Mouse (Mus musculus) telencephalon, adult 2 months (tissue): ENCODE measurements around the gene Slc25a28.
A peak's percentile ranks its signal among the peaks of the same experiment; 100 is the strongest.

Experiments
- DNase-seq: peaks from one replicate; pipeline ENCODE4 v3.0.0-alpha.2; 2011; ENCODE audit warnings: low read depth, low spot score

The Slc25a28 gene

DNA sequence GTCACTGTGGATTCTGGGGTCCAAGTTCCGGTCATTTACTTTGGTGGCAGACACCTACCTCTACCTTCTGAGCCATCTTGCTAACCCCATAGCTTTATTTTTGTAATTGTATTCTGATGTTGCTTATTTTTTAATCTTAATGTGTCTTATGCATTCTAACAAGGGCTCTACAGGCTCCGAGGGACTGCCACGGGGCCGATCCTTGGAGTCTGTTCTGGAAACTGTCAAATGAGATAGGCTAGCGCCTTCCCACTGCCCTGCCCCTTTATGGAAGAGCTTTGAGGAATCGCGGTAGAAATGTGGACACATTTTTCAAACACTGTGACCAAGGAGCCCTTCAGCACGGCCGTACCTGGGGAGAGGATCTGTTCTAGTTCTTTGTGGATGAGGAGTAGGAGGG lies 31.8 kb downstream of the Slc25a28 start:
- no peak for DNase-seq

- no peak for DNase-seq
Observed at GRCm38 (mm10) chr19:43641833-43642232, 32.8 kb downstream of the Slc25a28 start.

GRCm38 (mm10) chr19:43630466-43631251 lies 44.0 kb downstream of the Slc25a28 start:
- peak; percentile 64 for DNase-seq

GRCm38 (mm10) chr19:43629088-43629487 lies 45.6 kb downstream of the Slc25a28 start:
- no peak for DNase-seq

DNA sequence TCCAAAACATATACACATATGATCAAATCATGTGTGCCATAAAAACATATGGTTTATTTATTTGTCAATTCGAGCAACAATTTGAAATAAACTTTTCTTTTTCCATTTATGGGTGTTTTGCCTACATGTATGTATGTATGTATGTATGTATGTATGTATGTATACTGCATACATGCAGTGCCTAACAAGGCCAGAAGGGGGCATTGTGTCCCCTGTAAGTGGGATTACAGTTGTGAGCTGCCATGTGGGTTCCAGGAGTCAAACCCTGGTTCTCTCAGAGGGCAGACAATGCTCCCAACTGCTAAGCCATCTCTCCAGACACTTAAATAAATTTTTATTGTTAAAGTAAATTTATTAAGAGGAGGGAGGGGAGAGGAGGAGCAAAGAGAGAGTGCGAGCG lies 47.3 kb downstream of the Slc25a28 start:
- no peak for DNase-seq

DNA sequence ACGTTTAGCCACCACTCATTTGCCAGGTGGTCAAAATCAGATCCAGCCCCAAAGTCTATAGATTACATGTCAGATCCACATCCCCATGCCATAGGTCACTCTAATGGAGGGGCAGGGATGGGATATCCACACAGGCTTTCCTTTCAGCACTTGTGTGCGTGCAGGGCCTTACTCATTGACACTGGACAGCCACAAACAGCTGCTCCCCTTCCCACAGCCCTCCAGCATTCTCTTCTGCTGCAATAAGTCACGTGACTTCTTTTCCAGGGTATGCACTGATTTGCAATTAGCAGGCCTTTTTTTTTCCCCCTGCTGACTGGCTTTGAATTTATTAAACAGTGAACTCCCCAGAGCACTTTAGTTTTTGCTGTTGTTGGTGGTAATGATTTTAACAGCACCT lies 48.5 kb downstream of the Slc25a28 start:
- DNase-seq = no peak

DNA sequence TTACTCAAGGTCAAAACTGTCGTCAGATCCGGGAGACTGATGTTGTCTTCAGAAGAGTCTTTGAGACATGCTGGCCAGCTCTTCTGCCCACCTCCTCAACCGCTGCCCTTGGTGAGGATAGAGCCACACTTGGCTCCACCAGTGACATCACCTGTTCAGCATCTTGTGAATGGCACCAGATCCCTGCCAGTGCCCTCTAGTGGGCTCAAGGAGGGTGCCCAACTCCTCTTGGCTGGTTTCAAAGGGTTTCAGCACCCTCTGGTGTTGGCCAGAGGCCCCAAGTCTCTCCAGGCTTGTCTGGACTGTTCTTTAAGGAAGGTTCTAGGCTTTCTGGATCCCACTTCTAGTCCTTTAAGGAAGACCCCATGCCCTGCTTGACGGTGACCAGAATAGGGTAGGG lies 50.8 kb downstream of the Slc25a28 start:
- peak; percentile 27 for DNase-seq

DNA sequence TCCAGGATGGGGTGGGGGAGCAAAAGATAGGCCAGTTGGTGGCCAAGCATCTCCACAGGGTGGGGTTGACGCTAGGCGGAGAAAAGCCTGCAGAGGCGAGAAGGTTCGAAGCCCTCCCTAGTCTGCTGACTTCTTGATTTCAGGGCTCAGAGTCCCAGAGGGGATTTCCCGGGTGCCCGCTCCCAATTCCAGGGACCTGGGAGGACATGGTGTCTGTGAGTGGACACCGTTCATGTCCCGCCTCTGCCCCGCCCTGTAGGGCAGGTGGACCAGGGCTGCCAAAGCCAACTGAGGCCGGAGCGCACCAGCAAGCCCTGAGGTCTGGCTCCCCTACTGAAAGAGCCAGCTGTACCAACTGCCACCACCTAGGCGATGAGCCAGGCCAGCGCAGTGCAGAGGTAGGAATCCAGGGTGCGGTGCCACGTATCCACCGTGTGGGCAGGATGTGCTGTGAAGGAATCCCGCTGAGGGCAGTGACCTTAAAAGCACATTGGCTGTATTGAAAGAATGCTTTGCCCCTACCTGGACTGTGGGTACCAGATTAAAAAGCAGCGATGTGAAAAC lies 54.7 kb downstream of the Slc25a28 start:
- DNase-seq = no peak

DNA sequence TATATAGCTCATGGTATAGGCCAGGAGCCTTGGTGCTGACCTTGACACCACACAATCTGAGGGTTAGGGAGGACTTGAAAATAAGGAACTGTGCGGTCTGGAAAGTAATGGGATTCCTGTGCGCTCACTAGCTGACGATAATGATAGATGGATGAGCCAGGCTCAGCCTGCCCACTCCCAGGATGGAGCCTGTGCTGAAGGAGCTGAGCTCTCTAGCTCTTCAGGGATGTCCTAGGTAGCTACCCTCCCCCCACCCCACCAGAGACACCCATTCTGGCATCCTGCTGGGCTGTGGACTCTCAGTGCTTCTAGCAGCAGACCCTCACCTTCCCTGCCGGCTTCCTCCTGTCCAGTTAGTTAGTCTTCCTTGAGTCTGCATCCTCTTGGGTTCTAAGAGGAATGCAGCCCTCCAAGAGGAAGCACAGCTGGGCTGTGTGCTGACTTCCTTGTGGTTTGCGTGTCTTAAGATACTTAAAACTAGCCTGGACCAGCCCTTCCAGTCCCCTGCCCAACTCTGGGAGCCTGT lies 56.1 kb downstream of the Slc25a28 start:
- DNase-seq = no peak

- DNase-seq = no peak
Observed at GRCm38 (mm10) chr19:43617761-43618349, 56.8 kb downstream of the Slc25a28 start.

DNA sequence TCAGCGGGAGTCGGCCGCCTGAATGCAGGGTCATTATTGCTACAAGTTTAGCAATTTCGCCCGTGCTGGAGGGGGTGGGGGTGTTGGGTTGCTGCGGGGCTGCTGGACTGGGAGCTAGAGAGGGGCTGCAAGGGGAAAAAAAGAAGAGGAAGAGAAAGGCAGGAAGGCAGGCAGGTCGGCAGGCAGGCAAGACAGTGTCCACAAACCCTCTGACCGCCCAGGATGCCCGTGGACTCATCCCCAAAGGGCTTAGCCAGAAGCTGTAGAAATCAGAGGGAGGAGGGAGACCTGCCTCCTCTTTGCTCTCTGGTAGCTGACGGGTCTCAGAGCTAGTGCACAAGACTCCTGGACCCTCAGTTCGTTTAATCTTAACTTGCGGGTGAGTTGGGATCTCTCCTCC lies 57.8 kb downstream of the Slc25a28 start:
- DNase-seq = no peak

- no peak for DNase-seq
Observed at GRCm38 (mm10) chr19:43616415-43616861, 58.2 kb downstream of the Slc25a28 start.

DNA sequence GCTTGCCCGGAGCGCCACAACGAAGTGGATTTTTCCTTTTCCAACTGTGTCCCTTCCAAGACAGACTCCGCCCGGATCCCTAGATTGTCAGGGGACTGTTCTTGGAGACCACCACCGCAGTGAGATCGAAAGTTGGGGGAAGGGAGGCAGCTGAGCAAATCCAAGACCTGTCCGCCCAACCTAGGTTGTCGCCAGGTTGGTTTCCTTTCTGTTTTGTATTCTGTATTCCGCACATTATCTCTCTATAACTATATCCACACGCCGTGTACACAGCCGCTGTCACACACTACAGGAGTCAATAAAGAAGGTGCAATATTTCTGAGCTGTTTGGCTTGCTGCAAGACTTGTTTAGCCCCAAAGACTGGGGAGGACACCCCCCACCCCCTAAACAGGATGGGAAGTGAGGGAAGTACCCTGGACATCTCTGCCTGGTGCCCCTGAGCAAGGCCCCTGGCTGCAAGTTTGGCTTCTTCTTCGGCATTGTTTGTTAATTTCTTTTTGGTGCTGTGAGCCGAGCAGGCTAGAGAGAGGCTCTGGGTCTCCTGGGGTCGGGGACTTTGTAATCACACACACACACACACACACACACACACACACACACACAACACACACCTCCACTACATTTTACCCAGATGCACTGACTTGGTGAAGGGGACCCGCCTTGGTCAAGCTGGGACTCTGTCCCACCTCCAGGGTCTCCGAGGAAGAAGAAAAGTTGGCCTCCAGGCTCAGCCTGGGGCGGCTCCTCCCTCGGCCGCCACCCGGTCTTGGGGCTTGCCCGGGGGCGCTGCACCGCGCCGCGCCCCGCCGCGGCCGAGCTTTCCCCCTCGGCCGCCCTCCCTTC lies 58.9 kb downstream of the Slc25a28 start:
- no peak for DNase-seq

DNA sequence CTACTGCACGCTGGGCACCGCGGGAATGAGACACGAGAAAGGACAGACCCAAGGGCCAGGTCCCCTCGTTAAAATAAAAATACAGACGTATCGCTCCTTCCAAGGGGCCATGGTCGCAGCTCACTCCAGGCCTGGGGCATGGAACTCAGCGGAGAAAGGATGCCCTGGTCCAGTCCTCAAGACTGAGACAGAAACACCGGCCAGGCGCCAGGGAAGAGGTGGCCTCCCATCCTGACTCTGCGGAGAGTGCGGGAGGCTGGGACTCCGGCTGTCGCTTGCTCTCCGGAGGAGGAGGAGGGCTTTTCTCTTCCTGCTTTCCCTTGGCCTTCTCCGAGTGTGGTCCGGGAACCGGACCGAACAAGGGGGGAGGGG lies 59.6 kb downstream of the Slc25a28 start:
- DNase-seq = no peak

DNA sequence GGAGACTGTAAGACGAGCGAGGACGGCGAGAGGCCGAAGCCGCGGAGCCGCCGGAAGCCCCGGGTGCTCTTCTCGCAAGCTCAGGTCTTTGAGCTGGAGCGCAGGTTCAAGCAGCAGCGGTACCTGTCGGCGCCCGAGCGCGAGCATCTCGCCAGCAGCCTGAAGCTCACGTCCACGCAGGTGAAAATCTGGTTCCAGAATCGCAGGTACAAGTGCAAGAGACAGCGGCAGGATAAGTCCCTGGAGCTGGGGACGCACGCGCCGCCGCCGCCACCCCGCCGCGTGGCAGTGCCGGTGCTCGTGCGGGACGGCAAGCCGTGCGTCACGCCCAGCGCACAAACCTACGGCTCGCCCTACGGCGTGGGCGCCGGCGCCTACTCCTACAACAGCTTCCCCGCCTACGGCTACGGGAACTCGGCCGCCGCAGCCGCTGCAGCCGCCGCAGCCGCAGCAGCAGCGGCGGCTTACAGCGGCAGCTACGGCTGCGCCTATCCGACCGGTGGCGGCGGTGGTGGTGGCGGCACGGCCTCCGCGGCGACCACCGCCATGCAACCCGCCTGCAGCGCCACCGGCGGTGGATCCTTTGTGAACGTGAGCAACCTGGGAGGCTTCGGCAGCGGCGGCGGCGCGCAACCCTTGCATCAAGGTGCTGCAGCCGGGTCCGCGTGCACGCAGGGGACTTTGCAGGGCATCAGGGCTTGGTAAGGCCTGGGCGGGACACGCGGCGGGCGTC lies 60.2 kb downstream of the Slc25a28 start:
- DNase-seq = no peak
